Mouse (Mus musculus) lung, embryonic 15.5 days (tissue): Measurements from ENCODE around the gene Mfng. TPM values are rescaled to one million over a fixed set of nuclear protein-coding genes. Genes with fewer than 3 reads are reported as not detected.
A peak's percentile ranks its signal among the peaks of the same experiment; 100 is the strongest.

ENCODE experiments used
- ATAC-seq: fragments of 200-750 bp; cut with Nextera tagmentation; 2 replicates; pipeline ENCODE4 v1.8.0; 2017; ENCODE audit warnings: moderate number of reproducible peaks, borderline replicate concordance; ENCODE audit not compliant: low FRiP score, low TSS enrichment; ENCODE audit errors: extremely low read depth
- H3K27ac ChIP-seq: fragments of 300-500 bp; sonication (generic); 2 replicates; pipeline ENCODE4 v1.5.1; 2015; ENCODE audit warnings: moderate library complexity, mild to moderate bottlenecking, inconsistent platforms
- H3K27me3 ChIP-seq: fragments of 300-500 bp; sonication (generic); 2 replicates; pipeline ENCODE4 v1.6.1; 2015; ENCODE audit warnings: inconsistent platforms
- H3K36me3 ChIP-seq: fragments of 300-500 bp; sonication (generic); 2 replicates; pipeline ENCODE4 v1.6.1; 2015; ENCODE audit warnings: inconsistent platforms
- H3K4me1 ChIP-seq: fragments of 300-500 bp; sonication (generic); 2 replicates; pipeline ENCODE4 v1.6.1; 2015; ENCODE audit warnings: inconsistent platforms
- H3K4me2 ChIP-seq: fragments of 300-500 bp; sonication (generic); 2 replicates; pipeline ENCODE4 v1.6.1; 2015; ENCODE audit warnings: inconsistent platforms, mild to moderate bottlenecking, moderate library complexity
- H3K4me3 ChIP-seq: fragments of 300-500 bp; sonication (generic); 2 replicates; pipeline ENCODE4 v1.5.1; 2015; ENCODE audit warnings: mild to moderate bottlenecking, inconsistent platforms
- H3K9ac ChIP-seq: fragments of 300-500 bp; sonication (generic); 2 replicates; pipeline ENCODE4 v1.6.1; 2015; ENCODE audit warnings: inconsistent platforms
- H3K9me3 ChIP-seq: fragments of 300-500 bp; sonication (generic); 2 replicates; pipeline ENCODE4 v1.6.1; 2016; ENCODE audit warnings: inconsistent platforms
- WGBS: fragments of 180-500 bp; shearing (Covaris S2); methylation state at CpG from one replicate; pipeline ENCODE4 v1.1.7; 2015; 5-methylcytosine and 5-hydroxymethylcytosine counted together
- polyA plus RNA-seq: library from polyadenylated mRNA; unstranded; fragments of >200 nt; fragmentation: Nextera tagmentation; extraction: Ambion mirVana; gene quantifications from 2 replicates; pipeline ENCODE4 v1.2.1, GENCODE M21; 2015

Gene Mfng
- polyA plus RNA-seq, 1 experiment from 2014 or later: 45.0 TPM

DNA sequence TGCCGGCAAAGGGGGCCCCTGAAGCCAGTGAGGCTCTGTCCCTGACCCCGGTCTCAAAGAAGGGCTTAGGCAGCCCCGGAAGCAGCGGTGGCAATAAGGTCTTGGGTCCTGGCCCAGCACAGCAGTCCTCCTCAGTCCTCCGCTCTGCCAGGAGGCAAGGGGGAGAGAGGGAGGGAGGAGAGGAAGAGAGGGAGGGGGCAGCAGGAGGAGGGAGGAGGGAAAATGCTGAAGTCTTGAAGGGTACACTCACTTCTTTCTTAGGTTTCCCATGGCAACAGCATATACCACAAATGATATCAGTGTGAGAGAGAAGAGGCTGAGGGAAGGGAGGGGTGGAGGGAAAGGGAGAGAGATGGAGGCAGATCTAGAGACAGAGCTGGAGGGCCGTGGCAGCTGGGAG, 62.6 kb downstream of the Mfng start:
- peaks cover 61% of the 10 kb centered on the region for H3K27me3 ChIP-seq

DNA sequence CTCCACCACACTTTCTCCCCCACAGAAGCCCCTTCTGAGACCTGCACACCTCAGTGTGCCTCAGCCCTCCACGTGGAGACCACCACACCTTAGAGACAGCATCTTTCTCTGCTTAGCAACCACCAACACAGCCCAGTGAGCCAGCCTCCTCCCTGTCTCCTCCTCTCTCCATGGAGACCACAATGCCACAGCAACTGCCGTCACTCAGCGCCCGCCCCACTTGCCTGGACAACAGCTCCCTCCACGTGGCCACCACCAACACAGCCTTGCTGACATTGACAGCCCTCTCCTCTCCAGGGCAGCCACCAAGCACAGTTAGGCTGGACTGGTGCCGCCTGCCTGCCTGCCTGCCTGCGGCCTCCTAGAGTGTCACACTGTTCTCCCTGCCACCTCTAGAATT, 63.5 kb downstream of the Mfng start:
- Histone ChIP-seq H3K4me1 (peaks cover 5% of the 10 kb centered on the region), H3K4me2 (no peak overlapping the region), H3K4me3 (no peak overlapping the region), H3K27ac (no peak overlapping the region), H3K9me3 (no peaks in the 10 kb centered on the region), H3K9ac (no peak overlapping the region), H3K27me3 (peaks cover 53% of the 10 kb centered on the region), H3K36me3 (no peaks in the 10 kb centered on the region)
- no peak for ATAC-seq
- WGBS: 21% methylated on average over 7 of the region's 7 CpGs

More for the DNA sequence above, 62.6 kb downstream of the Mfng start:
- Histone ChIP-seq H3K4me3 (no peak overlapping the region), H3K9ac (no peak overlapping the region), H3K27ac (no peak overlapping the region), H3K9me3 (no peaks in the 10 kb centered on the region), H3K36me3 (no peaks in the 10 kb centered on the region), H3K4me1 (peaks cover 5% of the 10 kb centered on the region), H3K4me2 (no peak overlapping the region)
- ATAC-seq: 0 out of 2 replicates have a peak, but pooled peaks have one; percentile 19
- 35% methylated on average over 6 of the region's 6 CpGs for WGBS

- ATAC-seq: no peak
- 30% methylated on average over 3 of the region's 3 CpGs for WGBS
Observed at GRCm38 (mm10) chr15:78706630-78707029, 66.6 kb downstream of the Mfng start.

More at GRCm38 (mm10) chr15:78706630-78707029, 66.6 kb downstream of the Mfng start:
- Histone ChIP-seq H3K27me3 (peaks cover 21% of the 10 kb centered on the region), H3K27ac (no peak overlapping the region), H3K36me3 (no peaks in the 10 kb centered on the region), H3K4me3 (no peak overlapping the region), H3K4me1 (no peaks in the 10 kb centered on the region), H3K9ac (no peak overlapping the region), H3K9me3 (no peaks in the 10 kb centered on the region), H3K4me2 (no peak overlapping the region)

Other genes starting within 250 kb of the Mfng start
- 31.1 and 33.1 TPM in 2 replicates for gene C1qtnf6, start 242.1 kb downstream of the Mfng start, polyA plus RNA-seq
- 0.05 TPM in 1 of 2 replicates, not detected in the other for gene Sstr3, start 228.8 kb downstream of the Mfng start, polyA plus RNA-seq
- 17.5 and 27.3 TPM in 2 replicates for gene Rac2, start 200.7 kb downstream of the Mfng start, polyA plus RNA-seq
- gene Cyth4, start 176.4 kb downstream of the Mfng start, polyA plus RNA-seq: 10.7 and 13.0 TPM in 2 replicates
- 0.06 and 0.08 TPM in 2 replicates for gene Elfn2, start 54.7 kb downstream of the Mfng start, polyA plus RNA-seq
- 7.1 and 7.6 TPM in 2 replicates for gene Card10, start 29.6 kb upstream of the Mfng start, polyA plus RNA-seq
- gene Cdc42ep1, start 69.1 kb upstream of the Mfng start, polyA plus RNA-seq: 105 and 109 TPM in 2 replicates
- gene Lgals2, start 82.1 kb upstream of the Mfng start, polyA plus RNA-seq: 0.69 and 0.72 TPM in 2 replicates
- 54.0 and 56.2 TPM in 2 replicates for gene Gga1, start 103.7 kb upstream of the Mfng start, polyA plus RNA-seq
- 0.18 and 0.60 TPM in 2 replicates for gene Gm49510, start 126.2 kb upstream of the Mfng start, polyA plus RNA-seq
- gene Sh3bp1, start 126.3 kb upstream of the Mfng start, polyA plus RNA-seq: 31.9 and 35.5 TPM in 2 replicates
- 13.3 and 13.8 TPM in 2 replicates for gene Pdxp, start 140.4 kb upstream of the Mfng start, polyA plus RNA-seq
- gene Lgals1, start 153.2 kb upstream of the Mfng start, polyA plus RNA-seq: 804 and 851 TPM in 2 replicates
- 46.9 and 47.8 TPM in 2 replicates for gene Nol12, start 161.5 kb upstream of the Mfng start, polyA plus RNA-seq
- gene Triobp, start 174.2 kb upstream of the Mfng start, polyA plus RNA-seq: 39.2 and 44.9 TPM in 2 replicates